Mouse (Mus musculus): Measurements from ENCODE around the gene A4galt. TPM values are rescaled to one million over a fixed set of nuclear protein-coding genes. Genes with fewer than 3 reads are reported as not detected.

A4galt gene
- polyA plus RNA-seq, 1 experiment from 2014 or later: 2.4 TPM

Other genes starting within 250 kb of the A4galt start
- gene Nfam1, start 218.5 kb downstream of the A4galt start, polyA plus RNA-seq (2014; fragmentation: Nextera tagmentation; extraction: Ambion mirVana): 4.7 and 6.0 TPM in 2 replicates
- 63.8 and 71.6 TPM in 2 replicates for gene Serhl, start 162.3 kb downstream of the A4galt start, polyA plus RNA-seq (2014; fragmentation: Nextera tagmentation; extraction: Ambion mirVana)
- 61.6 and 63.0 TPM in 2 replicates for gene Rrp7a, start 129.0 kb downstream of the A4galt start, polyA plus RNA-seq (2014; fragmentation: Nextera tagmentation; extraction: Ambion mirVana)
- 126 and 151 TPM in 2 replicates for gene Poldip3, start 102.4 kb downstream of the A4galt start, polyA plus RNA-seq (2014; fragmentation: Nextera tagmentation; extraction: Ambion mirVana)
- 125 and 126 TPM in 2 replicates for gene Cyb5r3, start 79.2 kb downstream of the A4galt start, polyA plus RNA-seq (2014; fragmentation: Nextera tagmentation; extraction: Ambion mirVana)
- 57.0 and 63.3 TPM in 2 replicates for gene Arfgap3, start 98.5 kb upstream of the A4galt start, polyA plus RNA-seq (2014; fragmentation: Nextera tagmentation; extraction: Ambion mirVana)
- gene Pacsin2, start 212.8 kb upstream of the A4galt start, polyA plus RNA-seq (2014; fragmentation: Nextera tagmentation; extraction: Ambion mirVana): 49.3 TPM in 2 replicates